Mouse (Mus musculus) 3134 (cell line): ENCODE measurements around the gene Plxdc1.

ENCODE experiments used
- DNase-seq: peaks from one replicate; pipeline ENCODE4 v3.0.0-alpha.2; 2011; ENCODE audit warnings: low spot score; ENCODE audit not compliant: insufficient read length; ENCODE audit errors: extremely low read depth

Plxdc1 gene

DNA sequence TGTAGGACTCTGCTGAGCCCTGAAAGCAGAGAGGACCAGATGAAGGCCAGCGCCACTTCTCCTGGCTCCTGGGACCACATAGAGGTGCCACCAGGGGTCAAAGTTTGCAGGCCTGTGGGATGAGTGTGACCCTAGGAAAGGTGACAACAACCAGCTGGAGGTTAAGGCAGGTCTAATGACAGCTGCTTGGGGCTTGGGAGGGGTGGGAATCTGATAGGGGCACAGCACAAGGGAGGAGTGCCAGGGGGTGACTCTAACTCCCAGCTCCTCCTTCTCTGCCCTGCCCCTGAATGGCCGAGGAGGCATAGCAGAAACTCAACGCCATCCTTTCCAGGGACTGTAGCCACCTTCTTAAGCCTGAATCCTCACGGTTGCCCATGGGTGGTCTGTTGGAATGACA, 30.6 kb upstream of the Plxdc1 start:
- DNase-seq = no peak

DNA sequence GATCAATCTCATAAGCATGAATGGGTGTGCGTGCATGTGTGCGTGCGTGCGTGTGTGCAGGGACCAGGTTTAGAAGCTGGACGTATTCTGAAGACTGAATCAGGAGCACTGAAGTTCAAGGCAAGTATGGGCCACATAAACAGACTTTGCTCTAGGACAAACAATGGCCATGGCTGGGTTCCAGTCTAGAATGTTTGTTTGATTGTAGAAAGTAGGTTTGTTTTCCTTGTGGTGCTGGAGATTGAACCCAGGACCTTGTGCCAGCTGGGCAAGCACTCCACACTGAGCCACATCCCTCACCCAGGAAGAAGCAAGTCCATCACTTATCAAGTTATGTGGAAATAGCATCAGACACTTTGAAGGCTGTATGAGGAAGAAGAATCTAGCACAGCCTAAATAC, 29.9 kb upstream of the Plxdc1 start:
- no peak for DNase-seq

- DNase-seq = no peak
Observed at GRCm38 (mm10) chr11:98012831-98013230, 26.6 kb upstream of the Plxdc1 start.

DNA sequence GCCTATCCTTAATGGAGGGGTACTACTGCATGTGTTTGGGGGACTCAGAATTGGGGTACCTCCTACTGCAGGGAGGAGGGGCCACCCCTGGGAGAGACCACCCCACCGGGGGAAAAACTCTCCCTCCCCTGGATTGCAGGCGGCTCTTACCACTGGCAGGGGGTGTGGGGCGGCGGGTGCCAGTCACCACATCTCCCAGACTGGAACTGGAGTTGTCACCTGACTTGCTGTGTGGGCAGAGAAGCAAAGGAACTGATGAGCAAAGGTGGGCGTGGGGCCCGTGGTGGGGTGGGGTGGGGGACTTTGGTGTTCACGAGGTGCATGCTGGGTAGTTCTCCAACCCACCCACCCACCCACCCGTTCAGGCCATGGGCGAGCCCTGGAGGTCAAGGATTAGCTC, 25.5 kb upstream of the Plxdc1 start:
- DNase-seq = no peak

DNA sequence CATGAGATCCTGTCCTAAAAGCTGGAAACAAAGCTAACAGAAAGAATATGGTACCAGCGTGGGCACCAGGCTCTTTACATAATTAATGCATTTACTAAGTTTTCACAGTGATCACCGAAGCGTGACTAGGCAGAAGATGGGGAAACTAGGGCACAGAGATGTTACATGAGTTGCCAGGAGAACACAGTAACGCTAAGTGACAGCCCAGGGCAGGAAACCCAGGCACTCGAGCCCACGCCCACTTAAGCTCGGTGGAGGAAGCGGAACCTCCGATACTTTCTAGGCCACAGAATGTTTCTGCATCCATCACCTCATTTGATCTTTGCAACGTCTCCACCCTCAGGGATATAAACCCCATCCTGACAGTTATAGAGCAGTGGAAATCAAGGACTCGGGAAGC, 21.8 kb upstream of the Plxdc1 start:
- no peak for DNase-seq

GRCm38 (mm10) chr11:98005686-98006085, 19.4 kb upstream of the Plxdc1 start:
- DNase-seq = peak; percentile 57

- DNase-seq = peak; percentile 34
Observed at GRCm38 (mm10) chr11:98005076-98005475, 18.8 kb upstream of the Plxdc1 start.

GRCm38 (mm10) chr11:98004161-98004560, 17.9 kb upstream of the Plxdc1 start:
- DNase-seq = peak; percentile 55

- peak; percentile 52 for DNase-seq
Observed at GRCm38 (mm10) chr11:98003171-98003671, 17.0 kb upstream of the Plxdc1 start.

DNA sequence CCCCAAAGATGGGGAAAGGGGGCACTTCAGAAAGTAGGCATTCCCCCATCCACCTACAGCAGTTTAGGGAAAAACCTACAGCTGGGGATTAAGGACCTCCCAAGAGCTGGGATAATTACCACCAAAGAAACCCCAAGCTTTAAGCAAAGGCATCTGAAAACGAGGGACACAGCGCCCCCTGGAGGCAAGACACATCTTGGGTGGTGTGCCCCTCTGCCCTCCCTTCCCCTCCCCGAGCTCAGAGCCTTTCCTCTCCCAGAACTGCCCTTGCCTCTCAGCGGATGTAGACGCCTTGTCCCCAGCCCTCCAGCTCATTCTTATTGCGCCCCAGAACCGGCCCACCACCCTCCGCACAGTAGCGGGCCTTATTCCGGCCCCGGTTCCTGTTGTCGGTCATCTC, 16.4 kb upstream of the Plxdc1 start:
- DNase-seq = peak; percentile 42

DNA sequence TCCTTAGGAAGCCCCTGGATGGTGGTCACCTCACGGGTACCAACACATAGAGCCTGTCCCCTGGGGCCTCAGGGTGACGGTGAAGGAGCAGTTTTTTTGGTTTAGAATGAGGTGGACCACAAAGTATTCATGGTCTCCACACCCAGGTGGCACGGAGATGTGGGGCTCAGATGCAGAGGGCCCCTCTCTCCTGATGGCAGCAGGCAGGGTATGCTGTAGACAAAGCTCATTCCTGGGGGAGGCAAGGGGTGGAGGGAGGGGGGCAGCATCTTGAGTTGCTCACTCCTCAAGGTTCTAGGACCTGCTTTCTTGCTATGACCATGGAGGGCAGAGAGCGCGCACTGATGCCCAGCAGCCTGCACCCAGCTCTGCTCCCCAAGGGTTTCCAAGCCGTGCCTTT, 15.7 kb upstream of the Plxdc1 start:
- DNase-seq = no peak

DNA sequence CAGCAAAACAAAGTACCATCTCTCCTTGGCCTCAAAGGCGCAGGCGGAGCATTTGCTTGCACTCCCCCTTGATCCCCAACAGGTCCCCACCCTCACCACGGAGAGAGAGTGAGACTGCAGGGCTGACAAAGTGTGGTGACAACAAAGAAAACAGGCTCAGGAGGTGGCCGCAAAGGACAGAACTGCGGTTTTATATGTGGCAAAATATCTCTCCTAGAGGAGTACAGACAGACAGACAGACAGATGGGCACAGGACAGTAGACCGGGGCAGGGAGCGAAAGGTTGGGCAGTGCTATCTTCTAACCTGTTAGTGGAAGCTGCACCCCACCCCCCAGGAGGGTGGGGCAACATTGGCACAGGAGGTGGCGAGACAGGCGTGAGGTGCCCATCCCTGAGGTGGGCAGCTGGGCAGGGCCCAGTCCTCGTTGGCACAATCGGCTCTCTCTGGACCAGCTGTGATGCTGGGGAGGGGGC, 15.1 kb upstream of the Plxdc1 start:
- DNase-seq = no peak

DNA sequence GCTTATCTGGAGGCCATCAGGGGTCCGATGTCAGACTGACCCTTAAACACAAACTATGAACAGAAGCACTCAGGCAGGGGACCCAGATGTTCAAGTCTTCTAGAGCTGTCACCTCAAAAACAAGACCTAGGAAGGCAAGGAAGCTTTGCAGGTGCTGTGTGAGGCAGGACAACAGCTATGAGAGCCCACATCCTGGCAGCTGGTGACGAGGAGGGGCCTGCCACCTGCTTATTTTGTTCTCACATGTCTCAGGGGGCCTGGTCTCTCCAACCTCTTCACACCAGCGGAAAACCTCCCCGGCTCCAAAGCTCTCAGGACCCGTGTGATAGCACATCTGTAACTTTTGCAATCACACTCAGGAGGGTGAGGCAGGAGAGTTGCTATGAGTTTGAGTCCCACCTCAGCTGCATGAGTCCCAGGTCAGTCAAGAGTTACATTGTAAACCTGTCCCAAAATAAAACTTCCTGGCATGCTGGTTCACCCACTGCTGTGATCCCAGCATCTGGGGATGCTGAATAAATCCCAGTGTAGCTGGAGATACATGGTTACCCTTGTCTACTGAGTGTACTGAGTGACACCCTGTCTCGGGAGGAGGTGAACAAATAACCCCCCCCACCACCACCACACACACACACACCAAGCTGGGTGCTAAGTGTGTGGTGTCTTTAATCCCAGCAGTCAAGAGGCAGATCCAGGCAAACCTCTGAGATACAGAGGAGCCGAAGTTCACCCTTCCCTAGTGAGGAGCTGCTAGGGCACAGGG, 14.3 kb upstream of the Plxdc1 start:
- no peak for DNase-seq

DNA sequence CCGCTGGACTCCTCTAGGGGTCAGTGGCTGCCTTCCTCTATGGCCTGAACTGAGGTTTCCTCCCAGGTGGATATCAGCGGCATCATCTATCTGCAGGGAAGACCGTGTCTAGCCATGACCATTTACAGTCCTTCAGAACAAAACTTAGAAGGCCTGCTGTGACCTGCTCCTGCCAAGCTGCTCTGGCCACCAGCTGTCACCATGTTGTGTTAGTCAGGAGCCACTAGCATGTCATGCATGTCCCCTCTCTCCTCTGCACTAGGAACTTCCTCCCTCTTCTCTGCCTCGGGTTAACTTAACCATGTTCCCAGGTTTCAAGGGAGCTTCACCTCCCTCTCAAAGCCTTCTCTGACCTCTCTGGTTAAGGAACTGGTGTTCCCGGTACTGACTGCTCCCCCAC, 13.5 kb upstream of the Plxdc1 start:
- DNase-seq = no peak

DNA sequence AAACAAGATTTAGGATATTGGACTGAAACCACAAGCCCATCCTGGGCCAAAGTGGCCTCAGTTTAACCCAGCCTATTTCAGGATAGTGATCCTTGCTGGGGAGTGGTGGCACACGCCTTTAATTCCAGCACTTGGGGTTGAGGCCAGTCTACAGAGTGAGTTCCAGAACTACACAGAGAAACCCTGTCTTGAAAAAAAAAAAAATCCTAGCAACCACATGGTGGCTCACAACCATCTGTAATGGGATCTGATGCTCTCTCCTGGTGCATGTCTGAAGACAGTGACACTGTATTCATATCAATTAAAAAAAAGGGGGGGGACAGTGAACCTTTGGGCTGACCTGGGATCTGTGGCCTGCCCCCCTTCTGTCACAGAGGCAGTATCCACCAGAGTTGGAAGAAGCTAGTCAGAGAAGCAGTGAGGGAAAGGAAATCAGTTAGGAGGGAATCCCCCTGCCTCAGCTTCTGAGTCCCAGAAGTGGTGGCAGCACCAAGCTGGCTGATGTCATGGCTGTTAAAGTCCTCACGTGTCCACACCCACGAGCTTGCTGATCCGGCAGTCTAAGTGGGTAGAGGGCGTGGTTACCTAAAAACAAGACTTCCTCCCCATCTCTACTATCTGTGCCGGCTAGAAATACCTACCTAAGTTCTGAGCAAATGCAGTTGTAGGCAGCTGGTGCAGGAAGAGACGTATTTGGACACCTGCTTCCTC, 12.8 kb upstream of the Plxdc1 start:
- no peak for DNase-seq

- DNase-seq = no peak
Observed at GRCm38 (mm10) chr11:97998074-97998793, 12.0 kb upstream of the Plxdc1 start.

GRCm38 (mm10) chr11:97997387-97997960, 11.2 kb upstream of the Plxdc1 start:
- DNase-seq = no peak

GRCm38 (mm10) chr11:97996691-97997090, 10.4 kb upstream of the Plxdc1 start:
- DNase-seq = no peak

GRCm38 (mm10) chr11:97995564-97996288, 9.5 kb upstream of the Plxdc1 start, which contains the start of gene Arl5c:
Gene Arl5c (minus strand): TSS chr11:97996181.
- no peak for DNase-seq

GRCm38 (mm10) chr11:97994539-97995100, 8.4 kb upstream of the Plxdc1 start:
- DNase-seq = peak; percentile 69
